Mouse (Mus musculus) ES-E14 (cell line): ENCODE measurements at regions not wholly inside any gene's neighbourhood (a gene's known extent, or its start where the extent isn't known, plus 50 kb on each side); places are given as distances from the start of the nearest gene placed in this dataset.

Source experiments
- DNase-seq: peaks from one replicate; pipeline ENCODE4 v3.0.0-alpha.2; 2013; ENCODE audit warnings: low read depth, low spot score
- H3K27ac ChIP-seq: 2 replicates; pipeline ENCODE4 v1.5.1; 2012; ENCODE audit warnings: low read depth, mild to moderate bottlenecking, low read length, moderate library complexity, mixed read lengths; ENCODE audit not compliant: poor library complexity, insufficient read depth, severe bottlenecking
- H3K36me3 ChIP-seq: 2 replicates; pipeline ENCODE4 v1.6.1; 2012; ENCODE audit warnings: mild to moderate bottlenecking, low read length, moderate library complexity, mixed read lengths; ENCODE audit not compliant: control insufficient read depth, poor library complexity, insufficient read depth, severe bottlenecking
- H3K4me1 ChIP-seq, 2 experiments: fragments of 150-350 bp in 1 of 2; sonication (generic) in 1 of 2; 2 replicates each; pipeline ENCODE4 v1.6.1; 2012; ENCODE audit warnings: low read length in 2 of 2, mild to moderate bottlenecking in 1 of 2, mixed read lengths in 1 of 2; ENCODE audit not compliant: control insufficient read depth in 2 of 2, insufficient read depth in 2 of 2, poor library complexity in 1 of 2
- H3K4me3 ChIP-seq, 2 experiments: fragments of 150-350 bp in 1 of 2; sonication (generic) in 1 of 2; 2 replicates each; pipeline ENCODE4 v1.5.1; 2012; ENCODE audit warnings: low read length in 2 of 2, low read depth in 1 of 2, mild to moderate bottlenecking in 1 of 2, mixed read lengths in 1 of 2; ENCODE audit not compliant: insufficient read depth in 1 of 2, poor library complexity in 1 of 2, severe bottlenecking in 1 of 2
- H3K9ac ChIP-seq: 2 replicates; pipeline ENCODE4 v1.6.1; 2012; ENCODE audit warnings: low read depth, mild to moderate bottlenecking, low read length, mixed read lengths; ENCODE audit not compliant: poor library complexity, insufficient read depth, severe bottlenecking
- H3K9me3 ChIP-seq: fragments of 150-350 bp; sonication (generic); 2 replicates; pipeline ENCODE4 v1.6.1; 2012; ENCODE audit warnings: low read depth, mild to moderate bottlenecking, low read length; ENCODE audit not compliant: control insufficient read depth, insufficient read depth
- CHD2 ChIP-seq: IDR thresholded peaks from 2 replicates; pipeline ENCODE4 v1.6.1; 2014; ENCODE audit warnings: mild to moderate bottlenecking, low read depth, low read length, inconsistent platforms
- HCFC1 ChIP-seq: IDR thresholded peaks from 2 replicates; pipeline ENCODE4 v1.6.1; 2012; ENCODE audit warnings: low read length, inconsistent platforms, borderline replicate concordance; ENCODE audit not compliant: insufficient read depth
- MAFK ChIP-seq: IDR thresholded peaks from 2 replicates; pipeline ENCODE4 v1.6.1; 2014; ENCODE audit warnings: mild to moderate bottlenecking, low read depth, low read length, inconsistent platforms; ENCODE audit not compliant: insufficient read depth
- ZC3H11A ChIP-seq: IDR thresholded peaks from 2 replicates; pipeline ENCODE4 v1.6.1; 2012; ENCODE audit warnings: low read depth, mild to moderate bottlenecking, inconsistent platforms, low read length, borderline replicate concordance
- ZNF384 ChIP-seq: IDR thresholded peaks from 2 replicates; pipeline ENCODE4 v1.6.1; 2012; ENCODE audit warnings: low read depth, low read length, inconsistent platforms
- in situ Hi-C, 2 experiments: fragments of 600-800 bp; cut with MboI; formaldehyde crosslinking; loops; one replicate each; pipeline ENCODE4 v1.15.1; 2025; ENCODE audit warnings: low sequenced_read_pairs in 2 of 2, inconsistent platforms in 1 of 2; ENCODE audit not compliant: unreplicated experiment in 2 of 2

GRCm38 (mm10) chr5:111922991-111923701 lies 189.4 kb downstream of the Gm26897 start:
- TF ChIP-seq CHD2, result no peak
- no peak for TF ChIP-seq HCFC1
- TF ChIP-seq ZC3H11A, result no peak
- TF ChIP-seq ZNF384, result no peak
- no peak for TF ChIP-seq MAFK
- in situ Hi-C loops, result no loop called here
- Histone ChIP-seq H3K4me3 (no peak overlapping the region), H3K27ac (no peak overlapping the region), H3K4me1 (peaks cover 0 to 1% of the 10 kb centered on the region in 2 experiments; a peak in 1 of 4 replicates), H3K9ac (no peak overlapping the region), H3K36me3 (no peaks in the 10 kb centered on the region), H3K9me3 (no peaks in the 10 kb centered on the region)
- DNase-seq, result no peak

- in situ Hi-C loops, result no loop called here
- Histone ChIP-seq H3K4me1 (0 out of 4 replicates have a peak, but pooled peaks cover 0 to 1% of the 10 kb centered on the region in 2 experiments), H3K36me3 (no peaks in the 10 kb centered on the region), H3K9me3 (no peaks in the 10 kb centered on the region), H3K4me3 (no peak overlapping the region), H3K9ac (no peak overlapping the region), H3K27ac (no peak overlapping the region)
- no peak for TF ChIP-seq HCFC1
- TF ChIP-seq ZC3H11A, result no peak
- TF ChIP-seq ZNF384, result no peak
- no peak for TF ChIP-seq MAFK
- no peak for TF ChIP-seq CHD2
- DNase-seq, result no peak
Observed at GRCm38 (mm10) chr5:111925757-111926156, 192.0 kb downstream of the Gm26897 start.

GRCm38 (mm10) chr5:111929180-111929990 lies 195.7 kb downstream of the Gm26897 start:
- no peak for DNase-seq
- H3K4me1 ChIP-seq, result no peaks in the 10 kb centered on the region; a peak in 1 of 4 replicates
- H3K4me3 ChIP-seq, result no peak overlapping the region
- no peaks in the 10 kb centered on the region for H3K9me3 ChIP-seq
- H3K9ac ChIP-seq, result no peak overlapping the region
- TF ChIP-seq HCFC1 (no peak), CHD2 (no peak), ZNF384 (no peak), ZC3H11A (no peak), MAFK (no peak)
- H3K27ac ChIP-seq, result no peak overlapping the region
- in situ Hi-C loops, result no loop called here
- no peaks in the 10 kb centered on the region for H3K36me3 ChIP-seq

GRCm38 (mm10) chr5:111929991-111930339 lies 196.2 kb downstream of the Gm26897 start:
- no peak for DNase-seq
- in situ Hi-C loops, result no loop called here
- no peak for TF ChIP-seq MAFK
- TF ChIP-seq HCFC1, result no peak
- no peak for TF ChIP-seq ZC3H11A
- TF ChIP-seq ZNF384, result no peak
- TF ChIP-seq CHD2, result no peak
- Histone ChIP-seq H3K4me3 (no peak overlapping the region), H3K9ac (no peak overlapping the region), H3K27ac (no peak overlapping the region), H3K9me3 (no peaks in the 10 kb centered on the region), H3K4me1 (no peaks in the 10 kb centered on the region; a peak in 1 of 4 replicates), H3K36me3 (no peaks in the 10 kb centered on the region)
